Mouse (Mus musculus) heart, adult 2 months (tissue): ENCODE results near the gene Gm42688. TPM values are rescaled to one million over a fixed set of nuclear protein-coding genes. Genes with fewer than 3 reads are reported as not detected.
A peak's percentile ranks its signal among the peaks of the same experiment; 100 is the strongest.

Source experiments
- DNase-seq, 2 experiments: peaks; one replicate each; pipeline ENCODE4 v3.0.0; 2021
- H3K27ac ChIP-seq: fragments of 200-600 bp; 2 replicates; pipeline ENCODE4 v1.8.1; 2022
- H3K27me3 ChIP-seq: fragments of 200-500 bp; 2 replicates; pipeline ENCODE4 v1.6.1; 2012; ENCODE audit warnings: mild to moderate bottlenecking, low read length, inconsistent platforms, mixed read lengths; ENCODE audit not compliant: control insufficient read depth, insufficient read depth
- H3K36me3 ChIP-seq: fragments of 200-500 bp; 2 replicates; pipeline ENCODE4 v1.6.1; 2012; ENCODE audit warnings: low read length, inconsistent platforms; ENCODE audit not compliant: control insufficient read depth, insufficient read depth
- H3K4me1 ChIP-seq: fragments of 200-500 bp; 2 replicates; pipeline ENCODE4 v1.6.1; 2011; ENCODE audit warnings: low read length; ENCODE audit not compliant: control insufficient read depth, insufficient read depth
- H3K4me3 ChIP-seq: fragments of 200-600 bp; 2 replicates; pipeline ENCODE4 v1.8.1; 2022
- H3K79me2 ChIP-seq: fragments of 200-500 bp; replicated peaks from 2 replicates; pipeline ENCODE4 v1.6.1; 2012; ENCODE audit warnings: mild to moderate bottlenecking, inconsistent platforms, low read length, moderate library complexity, mixed read lengths; ENCODE audit not compliant: control insufficient read depth, insufficient read depth
- H3K9ac ChIP-seq: fragments of 200-500 bp; 2 replicates; pipeline ENCODE4 v1.6.1; 2012; ENCODE audit warnings: low read depth, mild to moderate bottlenecking, control low read depth, inconsistent platforms, low read length, mixed read lengths
- CTCF ChIP-seq: fragments of 200-600 bp; IDR thresholded peaks from 2 replicates; pipeline ENCODE4 v1.8.1; 2022; ENCODE audit warnings: antibody characterized with exemption, mild to moderate bottlenecking, moderate library complexity
- EP300 ChIP-seq: fragments of 200-500 bp; IDR thresholded peaks from 2 replicates; pipeline ENCODE4 v1.6.1; 2011; ENCODE audit warnings: low read depth, low read length, control low read depth; ENCODE audit not compliant: insufficient read depth
- POLR2A ChIP-seq: fragments of 200-500 bp; IDR thresholded peaks from 2 replicates; pipeline ENCODE4 v1.6.1; 2011; ENCODE audit warnings: mild to moderate bottlenecking, low read depth, low read length, control low read depth; ENCODE audit not compliant: insufficient read depth
- WGBS: fragments of 180-500 bp; shearing (Covaris S2); methylation state at CpG from one replicate; pipeline ENCODE4 v1.1.7; 2018; 5-methylcytosine and 5-hydroxymethylcytosine counted together
- intact Hi-C: fragments of 180-260 bp; cut with DNase I; formaldehyde crosslinking; loops from one replicate; pipeline ENCODE4 v1.15.1; 2025
- polyA plus RNA-seq: library from polyadenylated mRNA; depleted of rRNA; stranded (reverse); fragments of >200 nt; gene quantifications from 2 replicates; pipeline ENCODE4 v1.2.3, GENCODE M21; 2012
- total RNA-seq, 2 experiments: library from RNA; stranded (reverse); gene quantifications; 2 replicates each; pipeline ENCODE4 v1.2.3; 2021

Gm42688 gene
- total and polyA plus RNA-seq, 3 experiments, result 0.80 to 1.6 (median 0.94) TPM

DNA sequence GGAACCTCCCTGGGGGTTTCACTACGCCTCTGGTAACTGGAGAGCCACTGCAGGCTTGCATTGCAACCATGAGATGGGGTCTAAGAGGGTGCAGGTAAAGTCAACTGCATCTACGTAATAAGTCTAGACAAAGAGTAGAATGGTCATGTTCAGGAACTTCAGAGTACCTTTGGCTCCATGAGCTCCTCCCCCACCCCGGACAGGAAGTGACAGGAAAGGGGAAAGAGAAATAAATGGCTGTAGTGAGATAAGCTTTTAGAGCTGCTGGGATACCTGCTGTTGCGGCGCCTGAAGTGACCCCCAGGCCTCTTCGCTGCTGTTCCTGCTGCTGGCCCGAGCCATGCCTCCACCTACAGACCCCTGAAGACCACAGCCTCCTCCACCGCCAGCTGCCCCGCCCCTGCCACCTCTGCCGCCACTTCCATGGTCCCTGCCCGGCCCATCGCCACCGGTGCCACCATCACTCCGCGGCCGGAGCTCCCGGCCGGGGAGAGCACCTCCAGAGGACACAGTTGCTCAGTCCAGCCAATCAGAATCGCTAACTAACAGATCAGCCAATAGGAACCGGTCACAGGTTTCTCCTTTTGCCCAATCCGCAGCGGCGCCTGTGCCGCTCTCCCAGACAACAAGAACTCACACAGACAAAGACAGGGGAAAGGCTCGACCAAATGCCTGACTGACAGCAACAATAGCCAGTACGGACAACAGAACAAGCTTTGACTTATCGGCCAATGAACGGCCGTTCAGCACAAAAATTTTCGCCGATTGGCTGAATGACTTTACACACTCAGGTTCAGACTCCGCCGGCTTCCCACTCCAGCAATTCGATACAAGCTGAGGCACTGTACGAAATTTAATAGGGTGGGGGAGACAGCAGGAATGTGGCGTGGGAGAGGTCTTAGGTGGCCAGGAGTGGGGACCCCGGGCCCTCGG, 19.8 kb downstream of the Gm42688 start, which contains the start of gene Wbp1:
Gene Wbp1, minus strand, starts transcription at position 630 of the 933 bp plus-strand sequence.
- no peaks in the 10 kb centered on the region for H3K27me3 ChIP-seq
- no peaks in the 10 kb centered on the region for H3K36me3 ChIP-seq
- peak; percentile 64 for TF ChIP-seq EP300
- TF ChIP-seq POLR2A, result peak; percentile 57
- TF ChIP-seq CTCF, result peak; percentile 25
- no peaks in the 10 kb centered on the region for H3K79me2 ChIP-seq
- peaks cover 3% of the 10 kb centered on the region for H3K4me1 ChIP-seq
- H3K4me3 ChIP-seq, result peak within 1 kb of the TSS; percentile 74
- whole genome bisulfite sequencing, result under 1% methylated on average over 38 of the region's 38 CpGs
- H3K9ac ChIP-seq, result peak within 1 kb of the TSS; percentile 93
- H3K27ac ChIP-seq, result peak within 1 kb of the TSS; percentile 72
- intact Hi-C loops, result loop anchor here (5.0 kb wide), 1 partner anchor 206 kb away; the partner anchor contains the start of genes Mob1a and Mthfd2
- DNase-seq, result peak; percentile 88 to 97

DNA sequence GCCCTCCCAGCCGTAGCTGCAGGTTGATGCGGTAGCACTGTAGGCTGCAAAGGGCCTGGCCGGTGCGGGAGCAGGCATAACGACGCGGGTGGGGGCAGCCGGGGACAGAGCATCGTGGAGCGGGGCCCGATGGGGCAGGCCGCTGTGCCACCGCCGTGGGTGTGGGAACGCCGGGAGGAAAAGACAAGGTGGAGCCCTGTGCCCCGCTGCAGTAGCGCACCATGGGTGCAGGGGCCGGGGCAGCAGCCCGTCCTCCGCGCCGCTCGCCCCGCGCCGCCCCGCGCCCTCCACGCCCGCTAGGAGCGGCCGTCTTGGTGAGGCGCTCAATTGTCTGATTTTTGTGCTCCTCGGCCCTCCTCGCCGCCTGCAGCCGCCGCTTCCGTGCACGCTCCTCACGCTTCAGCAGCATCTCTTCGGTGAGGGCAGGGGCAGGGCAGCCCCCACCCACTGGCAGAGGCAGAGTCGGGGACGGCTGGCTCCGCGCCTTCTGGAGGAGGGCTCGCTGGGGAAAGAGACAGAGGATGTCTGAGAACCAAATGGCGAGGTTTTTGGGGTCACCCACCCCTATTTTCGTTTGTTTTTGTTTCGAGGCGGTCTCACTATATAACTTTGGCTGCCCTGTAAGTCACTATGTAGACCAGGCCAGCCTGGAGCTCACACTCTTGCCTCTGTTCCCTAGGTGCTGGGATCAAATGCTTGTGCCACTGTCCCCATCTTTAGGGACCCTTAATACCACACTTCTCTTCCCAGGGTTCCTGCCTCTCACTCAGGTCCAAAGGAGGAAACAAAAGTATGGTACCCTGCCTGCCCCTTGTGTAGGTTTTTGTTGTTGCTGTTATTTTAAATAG, 20.7 kb downstream of the Gm42688 start:
- DNase-seq, result no peak
- TF ChIP-seq POLR2A (no peak), EP300 (no peak), CTCF (no peak)
- H3K27ac ChIP-seq, result peak overlapping the region; percentile 60
- H3K4me1 ChIP-seq, result peaks cover 3% of the 10 kb centered on the region
- peak overlapping the region; percentile 80 for H3K9ac ChIP-seq
- intact Hi-C loops, result loop anchor here (5.0 kb wide), 1 partner anchor 205 kb away; the partner anchor contains the start of genes Mob1a and Mthfd2
- no peaks in the 10 kb centered on the region for H3K79me2 ChIP-seq
- H3K4me3 ChIP-seq, result peak overlapping the region; percentile 74
- WGBS, result 3% methylated on average over 49 of the region's 52 CpGs
- H3K36me3 ChIP-seq, result no peaks in the 10 kb centered on the region
- no peaks in the 10 kb centered on the region for H3K27me3 ChIP-seq

DNA sequence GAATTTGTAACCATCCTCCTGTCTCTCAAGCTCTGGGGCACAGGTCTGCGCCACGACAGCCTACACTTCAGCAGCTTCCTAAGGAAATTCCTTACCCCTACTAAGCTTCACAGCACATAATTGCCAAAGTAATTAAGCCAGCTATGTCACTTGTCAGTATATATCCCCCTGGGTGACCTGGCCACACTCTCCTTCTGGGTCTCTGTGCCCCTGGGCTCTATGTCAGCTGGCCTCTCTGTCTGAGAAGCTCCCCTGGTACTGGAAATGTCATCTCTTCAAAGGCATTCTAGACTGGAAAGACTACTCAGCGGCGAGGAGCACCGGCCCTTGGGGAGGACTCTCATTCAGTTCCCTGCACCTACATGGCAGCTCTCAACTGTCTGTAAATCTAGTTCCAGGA, 21.5 kb downstream of the Gm42688 start:
- Histone ChIP-seq H3K9ac (no peak overlapping the region), H3K27ac (no peak overlapping the region), H3K79me2 (no peaks in the 10 kb centered on the region), H3K4me3 (no peak overlapping the region), H3K27me3 (no peaks in the 10 kb centered on the region), H3K36me3 (no peaks in the 10 kb centered on the region), H3K4me1 (peaks cover 3% of the 10 kb centered on the region)
- TF ChIP-seq CTCF (no peak), EP300 (no peak), POLR2A (no peak)
- intact Hi-C loops, result loop anchor here (5.0 kb wide), 1 partner anchor 204 kb away; the partner anchor contains the start of genes Mob1a and Mthfd2
- WGBS, result 87% methylated on average over 5 of the region's 5 CpGs
- no peak for DNase-seq

DNA sequence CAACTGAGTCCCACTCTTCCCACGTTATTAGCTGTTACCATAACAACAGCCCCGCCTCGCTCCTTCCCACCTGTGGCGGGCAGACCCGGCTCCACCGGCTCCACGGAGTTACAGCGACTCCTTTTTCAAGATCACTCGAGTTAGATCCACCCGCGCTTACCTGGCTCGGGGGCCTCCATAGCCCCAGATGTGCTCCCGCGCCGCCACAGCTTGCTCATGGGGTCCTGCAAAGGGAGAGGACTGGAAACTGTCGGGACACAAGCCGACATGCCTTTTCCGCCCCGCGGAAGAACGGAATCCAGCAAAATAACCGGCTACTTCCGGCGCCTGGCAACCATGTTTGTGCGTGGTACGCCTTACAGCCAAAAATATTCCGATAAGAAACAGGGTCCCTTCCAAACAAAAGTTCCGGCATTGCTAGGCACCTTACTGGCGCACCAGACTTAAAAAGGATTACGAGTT, 23.5 kb downstream of the Gm42688 start:
- peak overlapping the region; percentile 84 for H3K4me3 ChIP-seq
- H3K27ac ChIP-seq, result peak overlapping the region; percentile 76
- intact Hi-C loops, result loop anchor here (1.0 to 5.0 kb wide), 3 partner anchors 16 to 202 kb away; partner anchors contain the start of genes Dctn1, Mob1a, Mrpl53 and Mthfd2

DNA sequence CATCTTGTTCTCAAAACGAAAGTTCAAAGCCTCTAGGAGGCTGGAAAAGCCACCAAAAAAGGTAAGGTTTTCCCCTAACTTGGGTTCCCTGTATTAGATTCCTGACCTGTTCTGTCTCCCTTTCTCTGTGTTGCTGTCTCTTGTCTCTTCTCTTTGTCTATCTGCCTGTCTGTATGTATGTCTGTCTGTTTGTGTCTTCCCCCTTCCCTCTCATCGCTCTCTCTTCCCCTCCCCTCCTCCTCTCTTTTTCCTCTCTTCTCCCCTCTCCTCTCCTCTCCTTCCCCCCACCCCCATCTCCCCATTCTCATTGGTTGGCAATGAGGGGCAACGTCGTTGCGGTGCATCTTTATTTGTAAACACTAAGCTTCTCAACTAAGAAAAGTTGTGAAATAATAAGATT, 23.9 kb downstream of the Gm42688 start, which contains the start of gene Ino80b:
Gene Ino80b, minus strand, starts transcription at position 101 of the 400 bp plus-strand sequence.
- H3K4me1 ChIP-seq, result peaks cover 3% of the 10 kb centered on the region
- intact Hi-C loops, result loop anchor here (1.0 to 2.0 kb wide), 2 partner anchors 16 to 39 kb away; partner anchors contain the start of genes Dctn1 and Mrpl53
- peak within 1 kb of the TSS; percentile 84 for H3K4me3 ChIP-seq
- WGBS, result 28% methylated on average over 5 of the region's 5 CpGs
- TF ChIP-seq CTCF, result no peak
- no peak for TF ChIP-seq EP300
- TF ChIP-seq POLR2A, result no peak
- no peaks in the 10 kb centered on the region for H3K36me3 ChIP-seq
- DNase-seq, result no peak
- H3K9ac ChIP-seq, result peak within 1 kb of the TSS; percentile 78
- no peaks in the 10 kb centered on the region for H3K79me2 ChIP-seq
- H3K27ac ChIP-seq, result peak within 1 kb of the TSS; percentile 76
- H3K27me3 ChIP-seq, result no peaks in the 10 kb centered on the region

More for the DNA sequence above, 23.5 kb downstream of the Gm42688 start:
- Histone ChIP-seq H3K27me3 (no peaks in the 10 kb centered on the region), H3K79me2 (no peaks in the 10 kb centered on the region), H3K4me1 (peaks cover 3% of the 10 kb centered on the region), H3K9ac (peak overlapping the region; percentile 78), H3K36me3 (no peaks in the 10 kb centered on the region)
- no peak for TF ChIP-seq CTCF
- TF ChIP-seq POLR2A, result peak; percentile 77
- 0 out of 2 replicates have a peak, but pooled peaks have one; percentile 54 for TF ChIP-seq EP300
- WGBS, result under 1% methylated on average over 30 of the region's 30 CpGs
- peak; percentile 90 to 92 for DNase-seq
